In the genomic region with DNA sequence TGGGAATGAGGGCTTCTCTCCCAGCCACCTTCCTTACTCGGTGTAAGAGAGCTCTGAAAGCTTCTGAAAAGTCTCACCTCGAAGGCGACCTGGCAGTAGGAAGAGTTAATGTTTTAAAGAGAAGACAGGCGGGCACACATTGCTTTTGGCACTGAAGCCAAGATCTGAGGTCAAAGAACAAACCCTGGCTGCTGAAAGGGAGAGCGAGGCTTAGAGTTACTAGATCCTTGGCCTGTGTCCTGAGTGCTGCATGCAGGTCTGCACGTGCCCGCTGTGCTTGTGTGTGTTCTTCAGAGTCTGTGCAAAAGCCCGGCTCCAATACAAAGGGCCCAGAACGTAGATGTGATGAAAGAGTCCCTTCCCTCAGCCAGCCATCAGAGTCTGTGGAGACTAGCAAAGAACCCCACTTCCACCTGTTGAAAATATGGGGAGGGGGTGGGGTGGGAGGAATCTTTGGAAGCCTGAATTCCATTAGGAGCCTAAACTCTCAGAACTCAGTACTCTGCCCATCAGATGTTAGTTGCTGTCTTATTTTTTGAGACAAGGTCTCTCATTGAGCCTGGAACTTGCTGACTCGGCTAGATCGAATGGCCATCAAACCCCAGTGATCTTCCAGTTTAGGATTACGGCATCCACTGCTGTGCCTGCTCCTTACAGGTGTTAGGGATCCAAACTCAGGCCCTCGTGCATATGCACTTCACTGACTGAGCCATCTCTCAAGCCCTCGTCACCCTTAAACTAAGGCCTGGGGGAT, we compare ENCODE assay signal across 16 mouse cellular contexts. TPM values are rescaled to one million over a fixed set of nuclear protein-coding genes. Genes with fewer than 3 reads are reported as not detected.
DNase-seq lines count a peak whose midpoint lies in the region; ATAC-seq and TF ChIP-seq lines count a peak whose summit lies in the region.
"Had no signal": no experiment of that assay in that cellular context is flagged by ENCODE, and none has a peak within 500 bp of the region (broad histone marks: within the 10 kb centered on the region; RNA-seq: fewer than 3 reads in every experiment).

No protein-coding gene starts in this region.

- intact Hi-C loops in gastrocnemius, adult 2 months (cut with DNase I): loop anchor here (5.0 kb wide), 1 partner anchor 38 kb away; no protein-coding TSS in a partner anchor
- intact Hi-C loops in gastrocnemius, postnatal 36 days (cut with DNase I): no loop called here

- peak overlapping the region; percentile 65 for H3K27ac ChIP-seq in gastrocnemius, adult 2 months
- H3K27ac ChIP-seq in ES-E14 (ENCODE audit: insufficient read depth, low read depth, low read length, poor library complexity, severe bottlenecking): no peak overlapping the region
- H3K27ac ChIP-seq in liver, embryonic 14.5 days: peak overlapping the region; percentile 63
- H3K27ac ChIP-seq: heart, embryonic 13.5 days; limb, embryonic 15.5 days; macrophage; midbrain, embryonic 13.5 days had no signal

- no peak for TF ChIP-seq CTCF in gastrocnemius, adult 2 months (IDR thresholded peaks at IDR 0.05)
- no peak for TF ChIP-seq CTCF in liver, embryonic 14.5 days (IDR thresholded peaks at IDR 0.05; ENCODE audit: low read depth)

- no peak overlapping the region for H3K9ac ChIP-seq in ES-E14 (ENCODE audit: insufficient read depth, low read depth, low read length, poor library complexity, severe bottlenecking)
- H3K9ac ChIP-seq in liver, embryonic 14.5 days (replicated peaks): peak overlapping the region; percentile 31; the same call in 1 of the 2 replicates
- H3K9ac ChIP-seq: heart, embryonic 13.5 days; limb, embryonic 15.5 days; midbrain, embryonic 13.5 days had no signal

- no peaks in the 10 kb centered on the region for H3K27me3 ChIP-seq in liver, embryonic 14.5 days (ENCODE audit: control insufficient read depth, insufficient read depth, low read length)
- H3K27me3 ChIP-seq: heart, embryonic 13.5 days; limb, embryonic 15.5 days; midbrain, embryonic 13.5 days had no signal

- peak; percentile 46 for DNase-seq in gastrocnemius, adult 2 months
- DNase-seq in gastrocnemius, postnatal 36 days: no peak
- no peak for DNase-seq in ES-E14 (ENCODE audit: low read depth, low spot score)
- DNase-seq in kidney, adult 8-10 months: peak; percentile 84 to 92
- no peak for DNase-seq in liver, embryonic 14.5 days (ENCODE audit: low read depth in 3 of 3, low spot score in 3 of 3)
- DNase-seq in retina, postnatal 1 day: no peak
- DNase-seq in right cerebral cortex, adult 18-20 months: no peak
- no peak for DNase-seq in adrenal gland, adult 18-20 months (ENCODE audit: low spot score in 2 of 2)
- DNase-seq: adrenal gland, postnatal 25 days; gastrocnemius, postnatal 25 days; thymus, postnatal 4 days had no signal

- 84% methylated on average over 14 of the region's 14 CpGs for WGBS in liver, embryonic 14.5 days (ENCODE audit: insufficient replicate concordance)

- no peaks in the 10 kb centered on the region for H3K4me1 ChIP-seq in ES-E14 (ENCODE audit: control insufficient read depth in 2 of 2, insufficient read depth in 2 of 2, low read length in 2 of 2, poor library complexity in 1 of 2)
- H3K4me1 ChIP-seq in liver, embryonic 14.5 days (replicated peaks; ENCODE audit: control insufficient read depth in 2 of 2, insufficient read depth in 2 of 2, low read length in 1 of 2): peaks cover 37 to 40% of the 10 kb centered on the region in 2 experiments
- H3K4me1 ChIP-seq: limb, embryonic 15.5 days; midbrain, embryonic 13.5 days had no signal

- in situ Hi-C loops in ES-E14 (cut with MboI; ENCODE audit: low sequenced_read_pairs in 2 of 2, unreplicated experiment in 2 of 2): no loop called here

- no peaks in the 10 kb centered on the region for H3K9me3 ChIP-seq in ES-E14 (ENCODE audit: control insufficient read depth, insufficient read depth, low read depth, low read length)
- H3K9me3 ChIP-seq in liver, embryonic 14.5 days (ENCODE audit: control insufficient read depth, low read length): no peaks in the 10 kb centered on the region
- H3K9me3 ChIP-seq: heart, embryonic 13.5 days; limb, embryonic 15.5 days; midbrain, embryonic 13.5 days had no signal

- no peaks in the 10 kb centered on the region for H3K36me3 ChIP-seq in ES-E14 (ENCODE audit: control insufficient read depth, insufficient read depth, low read length, poor library complexity, severe bottlenecking)
- H3K36me3 ChIP-seq in liver, embryonic 14.5 days (replicated peaks; ENCODE audit: control insufficient read depth, insufficient read depth, low read depth): no peaks in the 10 kb centered on the region
- H3K36me3 ChIP-seq: heart, embryonic 13.5 days; limb, embryonic 15.5 days; midbrain, embryonic 13.5 days had no signal

- H3K4me3 ChIP-seq in gastrocnemius, adult 2 months: no peak overlapping the region
- H3K4me3 ChIP-seq in ES-E14 (ENCODE audit: insufficient read depth in 1 of 2, low read depth in 1 of 2, low read length in 2 of 2, poor library complexity in 1 of 2, severe bottlenecking in 1 of 2): no peak overlapping the region
- no peak overlapping the region for H3K4me3 ChIP-seq in liver, embryonic 14.5 days (ENCODE audit: insufficient read depth in 1 of 2, low read depth in 2 of 2, low read length in 2 of 2)
- H3K4me3 ChIP-seq: heart, embryonic 13.5 days; limb, embryonic 15.5 days; midbrain, embryonic 13.5 days had no signal

- TF ChIP-seq EP300 in liver, embryonic 14.5 days (IDR thresholded peaks at IDR 0.05; ENCODE audit: low read depth): no peak

- peak overlapping the region; percentile 35 for H3K4me2 ChIP-seq in liver, embryonic 14.5 days (ENCODE audit: low read depth)
- H3K4me2 ChIP-seq: heart, embryonic 13.5 days; limb, embryonic 15.5 days; midbrain, embryonic 13.5 days had no signal

- ATAC-seq in liver, embryonic 14.5 days (ENCODE audit: insufficient read depth): 0 out of 2 replicates have a peak, but pooled peaks have one; percentile 2
- ATAC-seq: forebrain, embryonic 16.5 days; midbrain, embryonic 13.5 days had no signal

TF ChIP-seq in ES-E14, 5 proteins besides CTCF, POLR2A, EP300 and RAD21:
- TF ChIP-seq MAFK (IDR thresholded peaks at IDR 0.05; ENCODE audit: insufficient read depth, low read depth, low read length): peak; percentile 76
- TF ChIP-seq ZNF384 (IDR thresholded peaks at IDR 0.05; ENCODE audit: low read depth, low read length): no peak

RNA-seq across cellular contexts. Expression of gene Dapk2, which starts 41.8 kb away (rescaled TPM):
- 10 to 100 TPM; 24.2 to 38.4 TPM for total RNA-seq in gastrocnemius, adult 2 months (2021)
- total RNA-seq in gastrocnemius, postnatal 36 days (2021): 10 to 100 TPM; 21.6 to 24.0 TPM
- total RNA-seq in ES-E14 (2012; rRNA removed): 0.90 and 1.2 TPM in 2 replicates
- polyA plus RNA-seq in liver, embryonic 14.5 days (2012; rRNA removed): 7.3 and 11.7 TPM in 2 replicates
- polyA plus RNA-seq in liver, embryonic 14.5 days (2014; fragmentation: Nextera tagmentation; extraction: Ambion mirVana): 24.6 and 25.2 TPM in 2 replicates
- 1 to 10 TPM; 4.4 to 4.9 TPM for total RNA-seq in adrenal gland, adult 18-20 months (2021)

Comparison
In these comparisons a context has a peak if more than half of its experiments do, and no peak if none do; other contexts are left out.
1. DNase-seq: peak in gastrocnemius, adult 2 months (single experiment) and kidney, adult 8-10 months (2 of 2); none in gastrocnemius, postnatal 36 days (0 of 2), ES-E14 (single experiment), liver, embryonic 14.5 days (0 of 3), retina, postnatal 1 day (single experiment), right cerebral cortex, adult 18-20 months (single experiment) and adrenal gland, adult 18-20 months (0 of 2).